Mouse (Mus musculus): Measurements from ENCODE around the gene Rab43.

- TF ChIP-seq CTCF (conservative IDR thresholded peaks at IDR 0.05; ENCODE audit: insufficient read depth, insufficient read length, low read depth, low read length) (no peak), POLR2A (IDR thresholded peaks at IDR 0.05; ENCODE audit: low read depth, low read length) (no peak)
Measured at GRCm38 (mm10) chr6:87775588-87776245, 36.2 kb downstream of the Rab43 start.
